Comparison of ENCODE assay signal across 8 mouse cellular contexts in genomic region chr3:88142916-88143771, GRCm38 (mm10). TPM values are rescaled to one million over a fixed set of nuclear protein-coding genes. Genes with fewer than 3 reads are reported as not detected.
DNase-seq lines count a peak whose midpoint lies in the region; ATAC-seq lines count a peak whose summit lies in the region.

No protein-coding gene starts in this region.

- peaks cover 19% of the 10 kb centered on the region for H3K27me3 ChIP-seq in hindbrain, embryonic 14.5 days (ENCODE audit: control insufficient read depth, insufficient read depth, low read length)
- no peaks in the 10 kb centered on the region for H3K27me3 ChIP-seq in limb, embryonic 13.5 days
- peaks cover 25% of the 10 kb centered on the region for H3K27me3 ChIP-seq in midbrain, embryonic 13.5 days
- no peaks in the 10 kb centered on the region for H3K27me3 ChIP-seq in splenic B cell, adult 2 months (ENCODE audit: control insufficient read depth, insufficient read depth, low read length, poor library complexity, severe bottlenecking)

- peak overlapping the region; percentile 82 for H3K9ac ChIP-seq in hindbrain, embryonic 14.5 days
- H3K9ac ChIP-seq in limb, embryonic 13.5 days = peak overlapping the region; percentile 92
- peak overlapping the region; percentile 92 for H3K9ac ChIP-seq in midbrain, embryonic 13.5 days (replicated peaks)

- peak; percentile 7; the same call in 1 of the 2 replicates for ATAC-seq in hindbrain, embryonic 14.5 days (ENCODE audit: low FRiP score)
- ATAC-seq in limb, embryonic 13.5 days (ENCODE audit: low FRiP score, low read depth) = no peak
- ATAC-seq in midbrain, embryonic 13.5 days = peak; percentile 29

- under 1% methylated on average over 32 of the region's 33 CpGs for WGBS in hindbrain, embryonic 14.5 days
- WGBS in limb, embryonic 13.5 days = 0% methylated on average over 33 of the region's 33 CpGs
- 2% methylated on average over 33 of the region's 33 CpGs for WGBS in midbrain, embryonic 13.5 days

- H3K4me3 ChIP-seq in hindbrain, embryonic 14.5 days (replicated peaks; ENCODE audit: low read length) = peak overlapping the region; percentile 63
- H3K4me3 ChIP-seq in limb, embryonic 13.5 days = peak overlapping the region; percentile 96
- H3K4me3 ChIP-seq in midbrain, embryonic 13.5 days (replicated peaks) = peak overlapping the region; percentile 96

- H3K4me2 ChIP-seq in hindbrain, embryonic 14.5 days (replicated peaks) = peak overlapping the region; percentile 93
- H3K4me2 ChIP-seq in limb, embryonic 13.5 days (replicated peaks) = peak overlapping the region; percentile 98
- peak overlapping the region; percentile 90 for H3K4me2 ChIP-seq in midbrain, embryonic 13.5 days (replicated peaks)

- H3K27ac ChIP-seq in hindbrain, embryonic 14.5 days = peak overlapping the region; percentile 97
- peak overlapping the region; percentile 99 for H3K27ac ChIP-seq in limb, embryonic 13.5 days
- H3K27ac ChIP-seq in midbrain, embryonic 13.5 days = peak overlapping the region; percentile 99

- DNase-seq in left cerebral cortex, adult 18-20 months (ENCODE audit: low spot score in 2 of 2) = peak; percentile 63 to 75
- no peak for DNase-seq in left cerebral cortex, adult 11 months (ENCODE audit: low spot score)
- DNase-seq in cerebellum, adult 8-10 months = peak; percentile 73
- DNase-seq in frontal cortex, postnatal 36 days (ENCODE audit: low spot score in 2 of 2) = peak; percentile 63 to 74
- DNase-seq in hindbrain, embryonic 14.5 days (ENCODE audit: low spot score) = peak; percentile 29
- DNase-seq in splenic B cell, adult 2 months (ENCODE audit: low read depth, low spot score) = peak; percentile 63

- no peaks in the 10 kb centered on the region for H3K36me3 ChIP-seq in hindbrain, embryonic 14.5 days (replicated peaks; ENCODE audit: control insufficient read depth, insufficient read depth)
- no peaks in the 10 kb centered on the region for H3K36me3 ChIP-seq in limb, embryonic 13.5 days
- no peaks in the 10 kb centered on the region for H3K36me3 ChIP-seq in midbrain, embryonic 13.5 days
- H3K36me3 ChIP-seq in splenic B cell, adult 2 months (ENCODE audit: control insufficient read depth, insufficient read depth, low read length, poor library complexity, severe bottlenecking) = peaks cover 2% of the 10 kb centered on the region

- H3K4me1 ChIP-seq in hindbrain, embryonic 14.5 days (replicated peaks; ENCODE audit: control insufficient read depth, insufficient read depth, low read length) = peaks cover 67% of the 10 kb centered on the region
- H3K4me1 ChIP-seq in limb, embryonic 13.5 days = peaks cover 80% of the 10 kb centered on the region
- peaks cover 78% of the 10 kb centered on the region for H3K4me1 ChIP-seq in midbrain, embryonic 13.5 days (replicated peaks)

- H3K9me3 ChIP-seq in hindbrain, embryonic 14.5 days (ENCODE audit: control insufficient read depth, low read length) = no peaks in the 10 kb centered on the region
- no peaks in the 10 kb centered on the region for H3K9me3 ChIP-seq in limb, embryonic 13.5 days
- H3K9me3 ChIP-seq in midbrain, embryonic 13.5 days = no peaks in the 10 kb centered on the region

RNA-seq across cellular contexts. Expression of gene Mef2d, which starts 1.0 kb away (rescaled TPM):
- total RNA-seq in left cerebral cortex, adult 18-20 months (2021) = 100 to 1,000 TPM; 210 to 213 TPM
- polyA plus RNA-seq in hindbrain, embryonic 14.5 days (2014; fragmentation: Nextera tagmentation; extraction: Ambion mirVana) = 20.4 and 22.4 TPM in 2 replicates
- 16.4 and 19.7 TPM in 2 replicates for polyA plus RNA-seq in limb, embryonic 13.5 days (2015; fragmentation: Nextera tagmentation; extraction: Ambion mirVana)
- polyA plus RNA-seq in midbrain, embryonic 13.5 days (2015; fragmentation: Nextera tagmentation; extraction: Ambion mirVana) = 15.1 and 16.9 TPM in 2 replicates
